Mouse (Mus musculus) CH12.LX (cell line): ENCODE data around the gene Rergl. TPM values are rescaled to one million over a fixed set of nuclear protein-coding genes. Genes with fewer than 3 reads are reported as not detected.

Experiments
- DNase-seq: peaks from one replicate; pipeline ENCODE4 v3.0.0-alpha.2; 2013; ENCODE audit errors: extremely low read depth
- H3K27ac ChIP-seq: 2 replicates; pipeline ENCODE4 v1.5.1; 2012; ENCODE audit warnings: low read depth, mild to moderate bottlenecking, control low read depth, moderate library complexity; ENCODE audit not compliant: insufficient read depth
- H3K27me3 ChIP-seq: replicated peaks from 2 replicates; pipeline ENCODE3; 2012; ENCODE audit warnings: inconsistent platforms
- H3K36me3 ChIP-seq, 2 experiments: replicated peaks in 1 of 2; 2 replicates each; pipeline versions ENCODE3 to v1.6.1; 2012; ENCODE audit warnings: inconsistent platforms in 1 of 2, low read length in 1 of 2, mild to moderate bottlenecking in 1 of 2, mixed read lengths in 1 of 2, moderate library complexity in 1 of 2; ENCODE audit not compliant: control insufficient read depth in 1 of 2, insufficient read depth in 1 of 2
- H3K4me1 ChIP-seq, 2 experiments: 2 replicates each; pipeline ENCODE4 v1.6.1; 2012; ENCODE audit warnings: inconsistent platforms in 1 of 2, moderate library complexity in 1 of 2; ENCODE audit not compliant: insufficient read depth in 2 of 2, control insufficient read depth in 1 of 2
- H3K4me2 ChIP-seq: 2 replicates; pipeline ENCODE4 v1.6.1; 2012; ENCODE audit warnings: low read depth, mild to moderate bottlenecking, control low read depth; ENCODE audit not compliant: poor library complexity, insufficient read depth, severe bottlenecking
- H3K4me3 ChIP-seq, 3 experiments: fragments of 150-350 bp in 1 of 3; sonication (generic) in 1 of 3; replicated peaks in 1 of 3; 2 replicates each; pipeline versions ENCODE3 to v1.5.1; 2011 to 2012; ENCODE audit warnings: low read depth in 2 of 3, low read length in 2 of 3, mild to moderate bottlenecking in 2 of 3, moderate library complexity in 2 of 3, control low read depth in 1 of 3, improper control_type of control experiment in 1 of 3, inconsistent platforms in 1 of 3, mixed read lengths in 1 of 3; ENCODE audit not compliant: poor library complexity in 1 of 3
- H3K79me2 ChIP-seq: replicated peaks from 2 replicates; pipeline ENCODE4 v1.6.1; 2012; ENCODE audit warnings: mild to moderate bottlenecking, moderate library complexity; ENCODE audit not compliant: control insufficient read depth, poor library complexity, insufficient read depth, severe bottlenecking; ENCODE audit errors: extremely low read depth
- H3K9ac ChIP-seq: 2 replicates; pipeline ENCODE4 v1.6.1; 2012; ENCODE audit warnings: low read depth, mild to moderate bottlenecking, control low read depth, moderate library complexity; ENCODE audit not compliant: insufficient read depth
- H3K9me3 ChIP-seq: replicated peaks from 2 replicates; pipeline ENCODE3; 2012; ENCODE audit warnings: low read length, inconsistent platforms, mixed read lengths
- BHLHE40 ChIP-seq: IDR thresholded peaks from 2 replicates; pipeline ENCODE4 v1.6.1; 2011; ENCODE audit warnings: mild to moderate bottlenecking, low read depth, low read length, improper control_type of control experiment
- CHD2 ChIP-seq: IDR thresholded peaks from 2 replicates; pipeline ENCODE4 v1.6.1; 2011; ENCODE audit warnings: low read length, improper control_type of control experiment
- CTCF ChIP-seq, 2 experiments: IDR thresholded peaks in 1 of 2; conservative IDR thresholded peaks in 1 of 2; 2 replicates each; pipeline ENCODE4 v1.5.1; 2011 to 2012; ENCODE audit warnings: low read depth in 2 of 2, low read length in 2 of 2, improper control_type of control experiment in 1 of 2, inconsistent platforms in 1 of 2, mild to moderate bottlenecking in 1 of 2, moderate library complexity in 1 of 2
- E2F4 ChIP-seq: IDR thresholded peaks from 2 replicates; pipeline ENCODE4 v1.6.1; 2011; ENCODE audit warnings: low read depth, low read length, improper control_type of control experiment; ENCODE audit not compliant: insufficient replicate concordance
- EP300 ChIP-seq: IDR thresholded peaks from 2 replicates; pipeline ENCODE4 v1.6.1; 2011; ENCODE audit warnings: low read length, improper control_type of control experiment
- GABPA ChIP-seq: IDR thresholded peaks from 2 replicates; pipeline ENCODE4 v1.6.1; 2012; ENCODE audit warnings: low read depth, low read length, improper control_type of control experiment, inconsistent platforms; ENCODE audit not compliant: insufficient replicate concordance
- IRF4 ChIP-seq: IDR thresholded peaks from 2 replicates; pipeline ENCODE4 v1.6.1; 2014; ENCODE audit warnings: low read depth, mild to moderate bottlenecking, inconsistent platforms, low read length, improper control_type of control experiment
- MAFK ChIP-seq: IDR thresholded peaks from 2 replicates; pipeline ENCODE4 v1.6.1; 2011; ENCODE audit warnings: low read length, improper control_type of control experiment; ENCODE audit not compliant: insufficient replicate concordance
- MAX ChIP-seq: IDR thresholded peaks from 2 replicates; pipeline ENCODE4 v1.6.1; 2011; ENCODE audit warnings: low read length, improper control_type of control experiment
- MXI1 ChIP-seq: IDR thresholded peaks from 2 replicates; pipeline ENCODE4 v1.6.1; 2011; ENCODE audit warnings: mild to moderate bottlenecking, low read depth, low read length, improper control_type of control experiment
- MYC ChIP-seq: IDR thresholded peaks from 2 replicates; pipeline ENCODE4 v1.6.1; 2011; ENCODE audit warnings: low read depth, mild to moderate bottlenecking, improper control_type of control experiment, low read length
- POLR2A ChIP-seq: IDR thresholded peaks from 2 replicates; pipeline ENCODE4 v1.6.1; 2011; ENCODE audit warnings: low read depth, mild to moderate bottlenecking, improper control_type of control experiment, low read length
- POLR2AphosphoS2 ChIP-seq: IDR thresholded peaks from 2 replicates; pipeline ENCODE4 v1.6.1; 2011; ENCODE audit warnings: low read depth, low read length, improper control_type of control experiment
- SIN3A ChIP-seq: IDR thresholded peaks from 2 replicates; pipeline ENCODE4 v1.6.1; 2012; ENCODE audit warnings: low read length, improper control_type of control experiment, inconsistent platforms
- TBP ChIP-seq: conservative IDR thresholded peaks from 2 replicates; pipeline ENCODE4 v1.6.1; 2011; ENCODE audit warnings: low read depth, low read length, improper control_type of control experiment
- UBTF ChIP-seq: IDR thresholded peaks from 2 replicates; pipeline ENCODE4 v1.6.1; 2012; ENCODE audit warnings: low read depth, mild to moderate bottlenecking, inconsistent platforms, low read length, improper control_type of control experiment, moderate library complexity
- ZKSCAN1 ChIP-seq: IDR thresholded peaks from 2 replicates; pipeline ENCODE4 v1.6.1; 2012; ENCODE audit warnings: low read depth, inconsistent platforms, low read length, improper control_type of control experiment, borderline replicate concordance
- ZMIZ1 ChIP-seq: IDR thresholded peaks from 2 replicates; pipeline ENCODE4 v1.6.1; 2012; ENCODE audit warnings: low read depth, mild to moderate bottlenecking, inconsistent platforms, low read length, improper control_type of control experiment
- dilution Hi-C: fragments of 300-500 bp; cut with MboI; formaldehyde crosslinking; loops from 2 replicates; pipeline ENCODE4 v1.14.3; 2020; ENCODE audit warnings: low sequenced_read_pairs; ENCODE audit not compliant: extremely low pct_unique_long_range_greater_than_20kb, extremely low pct_ligation_motif_present
- in situ Hi-C: fragments of 300-500 bp; cut with MboI; formaldehyde crosslinking; loops from 3 replicates; pipeline ENCODE4 v1.14.3; 2019; ENCODE audit warnings: low sequenced_read_pairs, low pct_ligation_motif_present, low pct_unique_long_range_greater_than_20kb, mixed read lengths
- polyA plus RNA-seq: library from polyadenylated mRNA; unstranded; fragments of >175 nt; gene quantifications from 2 replicates; pipeline ENCODE4 v1.2.1, GENCODE M21; 2012; ENCODE audit warnings: low read depth; ENCODE audit not compliant: insufficient read length
- total RNA-seq, 2 experiments: library from RNA; depleted of rRNA; stranded (reverse); fragments of 300-350 nt in 1 of 2; fragments of >200 nt in 1 of 2; gene quantifications; 2 replicates each; pipeline ENCODE4 v1.2.3; 2012 to 2014

Rergl gene
- total and polyA plus RNA-seq, 3 experiments: not detected

- in situ Hi-C loops (no loop called here), dilution Hi-C loops (no loop called here)
- H3K9me3 ChIP-seq: peaks cover 22% of the 10 kb centered on the region
- no peaks in the 10 kb centered on the region for H3K79me2 ChIP-seq
- no peak overlapping the region for H3K4me3 ChIP-seq
- no peak overlapping the region for H3K4me2 ChIP-seq
- no peaks in the 10 kb centered on the region for H3K36me3 ChIP-seq
- no peak for TF ChIP-seq MAX
- no peak for TF ChIP-seq BHLHE40
- no peak for TF ChIP-seq SIN3A
- no peak for TF ChIP-seq MYC
- no peak for TF ChIP-seq EP300
- TF ChIP-seq UBTF: no peak
- TF ChIP-seq E2F4: no peak
- TF ChIP-seq POLR2A: no peak
- no peak for TF ChIP-seq MXI1
- no peak for TF ChIP-seq TBP
- no peak for TF ChIP-seq ZKSCAN1
- no peaks in the 10 kb centered on the region for H3K4me1 ChIP-seq
- no peak overlapping the region for H3K27ac ChIP-seq
- no peak for DNase-seq
- H3K9ac ChIP-seq: no peak overlapping the region
- H3K27me3 ChIP-seq: no peaks in the 10 kb centered on the region
These were observed 22.0 kb downstream of the Rergl start for GRCm38 (mm10) chr6:139479730-139480129.

- Histone ChIP-seq H3K36me3 (no peaks in the 10 kb centered on the region), H3K9ac (no peak overlapping the region), H3K4me2 (no peak overlapping the region), H3K4me1 (no peaks in the 10 kb centered on the region)
- in situ Hi-C loops: no loop called here
- no peak for DNase-seq
- no peak for TF ChIP-seq CTCF (conservative IDR thresholded peaks at IDR 0.05 in 1 of 2, IDR thresholded peaks at IDR 0.05 in 1 of 2; ENCODE audit: low read depth in 2 of 2, low read length in 2 of 2)
- no peak for TF ChIP-seq IRF4
- no peak for TF ChIP-seq POLR2AphosphoS2
- no peak for TF ChIP-seq GABPA
- TF ChIP-seq ZMIZ1: no peak
- TF ChIP-seq MXI1: no peak
- no peak for TF ChIP-seq MAX
- TF ChIP-seq, all 38 proteins: peak for 0
- Histone ChIP-seq H3K27me3 (no peaks in the 10 kb centered on the region), H3K4me3 (no peak overlapping the region), H3K27ac (no peak overlapping the region), H3K9me3 (peaks cover 44% of the 10 kb centered on the region), H3K79me2 (no peaks in the 10 kb centered on the region)
- dilution Hi-C loops: no loop called here
These were observed 36.8 kb downstream of the Rergl start for GRCm38 (mm10) chr6:139464980-139465379.

- H3K4me1 ChIP-seq: no peaks in the 10 kb centered on the region
- TF ChIP-seq CHD2: no peak
- no peak for TF ChIP-seq MAFK
- TF ChIP-seq, all 38 proteins: peak for 0
- no peaks in the 10 kb centered on the region for H3K36me3 ChIP-seq
- peaks cover 44% of the 10 kb centered on the region for H3K9me3 ChIP-seq
- no peak overlapping the region for H3K9ac ChIP-seq
- H3K27ac ChIP-seq: no peak overlapping the region
- no peaks in the 10 kb centered on the region for H3K79me2 ChIP-seq
- dilution Hi-C loops: no loop called here
- in situ Hi-C loops: no loop called here
- no peaks in the 10 kb centered on the region for H3K27me3 ChIP-seq
- no peak for DNase-seq
- H3K4me2 ChIP-seq: no peak overlapping the region
- H3K4me3 ChIP-seq: no peak overlapping the region
These were observed 37.5 kb downstream of the Rergl start for GRCm38 (mm10) chr6:139464292-139464691.
